Mouse (Mus musculus) brain, embryonic 14.5 days (tissue): ENCODE data around the gene Tax1bp1.
A peak's percentile ranks its signal among the peaks of the same experiment; 100 is the strongest.

Experiments used
- CTCF ChIP-seq: fragments of 200-500 bp; IDR thresholded peaks from 2 replicates; pipeline ENCODE4 v1.5.1; 2012; ENCODE audit warnings: inconsistent platforms, mild to moderate bottlenecking, moderate library complexity, borderline replicate concordance; ENCODE audit not compliant: insufficient read depth, insufficient read length; ENCODE audit errors: extremely low read depth
- POLR2A ChIP-seq: fragments of 200-500 bp; IDR thresholded peaks from 2 replicates; pipeline ENCODE4 v1.6.1; 2012; ENCODE audit warnings: mild to moderate bottlenecking, inconsistent platforms, borderline replicate concordance; ENCODE audit not compliant: poor library complexity, insufficient read depth, insufficient read length, severe bottlenecking; ENCODE audit errors: extremely low read depth

DNA sequence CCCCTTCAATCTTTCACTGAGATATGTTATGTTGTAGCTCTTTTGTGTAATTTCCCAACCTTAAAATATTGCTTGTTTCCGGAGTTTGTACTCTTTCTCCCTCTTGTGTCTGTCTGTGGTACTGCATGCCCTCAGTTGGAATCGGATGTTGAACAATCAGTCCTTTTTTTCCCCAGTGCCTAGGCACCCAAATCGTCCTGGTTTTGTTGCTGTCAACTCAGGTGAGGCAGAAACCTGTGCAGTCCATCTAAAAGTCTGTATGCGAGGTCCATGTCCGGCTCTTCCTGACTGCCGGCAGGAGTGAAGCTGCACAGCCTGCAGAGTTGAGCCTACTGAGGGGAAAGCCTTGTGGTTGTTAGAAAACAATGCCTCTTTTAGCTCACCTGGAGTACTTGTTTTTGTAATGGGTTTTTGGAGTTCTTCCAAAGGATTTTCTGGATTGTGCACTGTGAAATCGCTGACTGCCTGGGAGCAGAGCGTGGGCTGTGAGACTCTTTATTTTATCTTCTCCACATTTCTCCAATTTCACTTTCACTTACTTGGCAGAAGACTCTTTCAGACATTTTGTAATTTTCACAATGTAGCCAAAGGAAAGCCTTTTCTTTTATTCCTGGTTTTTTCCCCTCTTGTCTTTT is 11.4 kb downstream of the Tax1bp1 start:
- peak; percentile 79; the same call in 1 of the 2 replicates for TF ChIP-seq CTCF
- no peak for TF ChIP-seq POLR2A
